In the genomic region with DNA sequence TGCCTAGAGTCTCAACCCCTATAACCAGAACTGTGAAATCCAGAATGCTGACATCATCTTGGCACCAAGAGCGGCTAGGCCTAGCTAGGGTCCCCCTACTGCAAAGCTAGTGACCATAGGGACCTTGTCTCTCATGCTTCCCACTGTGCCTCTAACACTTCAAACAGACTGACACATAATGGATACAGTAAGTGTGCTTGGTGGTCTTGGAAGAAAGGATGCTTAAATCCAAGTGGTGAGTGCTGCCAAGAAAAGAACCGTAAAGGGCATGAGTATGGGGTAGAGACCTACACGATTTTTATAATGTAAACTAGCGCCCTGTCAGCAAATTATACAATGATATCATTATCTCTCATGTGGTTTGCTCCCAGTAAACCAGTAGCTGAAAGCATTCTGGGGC, we compare ENCODE assay signal across 15 mouse cellular contexts. TPM values are rescaled to one million over a fixed set of nuclear protein-coding genes. Genes with fewer than 3 reads are reported as not detected.
"Had no signal": no experiment of that assay in that cellular context is flagged by ENCODE, and none has a peak within 500 bp of the region (broad histone marks: within the 10 kb centered on the region; RNA-seq: fewer than 3 reads in every experiment).

No protein-coding gene starts in this region.

- DNase-seq: kidney, adult 11 months; kidney, adult 8-10 months; kidney, postnatal 10 days; kidney, postnatal 36 days; layer of hippocampus, postnatal 36 days; liver, embryonic 13.5 days; lung, adult 2 months; lung, postnatal 14 days; thymus, postnatal 25 days had no signal

- H3K4me1 ChIP-seq: liver, embryonic 13.5 days had no signal

- H3K27me3 ChIP-seq: kidney, embryonic 15.5 days; liver, embryonic 13.5 days; midbrain, embryonic 13.5 days had no signal

- H3K36me3 ChIP-seq: kidney, embryonic 15.5 days; liver, embryonic 13.5 days had no signal

- H3K4me3 ChIP-seq: kidney, embryonic 15.5 days; left cerebral cortex, adult 2 months; liver, embryonic 13.5 days; midbrain, embryonic 13.5 days had no signal

- H3K9ac ChIP-seq: kidney, embryonic 15.5 days; liver, embryonic 13.5 days; midbrain, embryonic 13.5 days had no signal

- H3K9me3 ChIP-seq: kidney, embryonic 15.5 days; liver, embryonic 13.5 days; midbrain, embryonic 13.5 days had no signal

- ATAC-seq: midbrain, embryonic 13.5 days had no signal

- H3K4me2 ChIP-seq: kidney, embryonic 15.5 days; liver, embryonic 13.5 days; midbrain, embryonic 13.5 days had no signal

- H3K27ac ChIP-seq: kidney, embryonic 15.5 days; left cerebral cortex, adult 2 months; liver, embryonic 13.5 days; macrophage; midbrain, embryonic 13.5 days had no signal

RNA-seq across cellular contexts. Expression of a gene that starts 32.1 kb away (rescaled TPM):
- polyA plus RNA-seq: liver, adult 2 months; liver, embryonic 16.5 days; macrophage had no signal
